Mouse (Mus musculus) thymus, adult 2 months (tissue): ENCODE results near the gene Dmrta2. TPM values are rescaled to one million over a fixed set of nuclear protein-coding genes. Genes with fewer than 3 reads are reported as not detected.

ENCODE experiments used
- DNase-seq: peaks from one replicate; pipeline ENCODE4 v3.0.0; 2021
- H3K27ac ChIP-seq: fragments of 200-500 bp; 2 replicates; pipeline ENCODE4 v1.5.1; 2012; ENCODE audit warnings: low read length, control low read depth; ENCODE audit not compliant: control insufficient read depth, insufficient read depth
- H3K27me3 ChIP-seq: fragments of 200-500 bp; 2 replicates; pipeline ENCODE4 v1.6.1; 2012; ENCODE audit warnings: mild to moderate bottlenecking, low read length, moderate library complexity, mixed read lengths; ENCODE audit not compliant: control insufficient read depth, insufficient read depth
- H3K36me3 ChIP-seq: fragments of 200-500 bp; 2 replicates; pipeline ENCODE4 v1.6.1; 2012; ENCODE audit warnings: mild to moderate bottlenecking, low read length, moderate library complexity; ENCODE audit not compliant: control insufficient read depth, insufficient read depth
- H3K4me1 ChIP-seq: fragments of 200-500 bp; replicated peaks from 2 replicates; pipeline ENCODE4 v1.6.1; 2012; ENCODE audit warnings: low read length; ENCODE audit not compliant: control insufficient read depth, insufficient read depth
- H3K4me3 ChIP-seq: fragments of 200-500 bp; 2 replicates; pipeline ENCODE4 v1.5.1; 2012; ENCODE audit warnings: mild to moderate bottlenecking, low read length, control low read depth, moderate library complexity; ENCODE audit not compliant: control insufficient read depth, insufficient read depth
- CTCF ChIP-seq: fragments of 200-500 bp; IDR thresholded peaks from 2 replicates; pipeline ENCODE4 v1.5.1; 2012; ENCODE audit warnings: mild to moderate bottlenecking, control low read depth, low read length, moderate library complexity, borderline replicate concordance; ENCODE audit not compliant: control insufficient read depth, poor library complexity, insufficient read depth; ENCODE audit errors: extremely low read depth
- POLR2A ChIP-seq: fragments of 200-500 bp; IDR thresholded peaks from 2 replicates; pipeline ENCODE4 v1.6.1; 2012; ENCODE audit warnings: mild to moderate bottlenecking, low read length, control low read depth, moderate library complexity; ENCODE audit not compliant: control insufficient read depth, poor library complexity, insufficient read depth; ENCODE audit errors: extremely low read depth
- whole genome bisulfite sequencing: fragments of 180-500 bp; shearing (Covaris S2); methylation state at CpG from one replicate; pipeline ENCODE4 v1.1.7; 2018; 5-methylcytosine and 5-hydroxymethylcytosine counted together
- polyA plus RNA-seq: library from polyadenylated mRNA; depleted of rRNA; stranded (reverse); fragments of >200 nt; gene quantifications from 2 replicates; pipeline ENCODE4 v1.2.3, GENCODE M21; 2012

Dmrta2 gene
- polyA plus RNA-seq, 1 experiment = 0.67 TPM

- TF ChIP-seq CTCF (no peak), POLR2A (no peak)
- Histone ChIP-seq H3K27me3 (peaks cover 41% of the 10 kb centered on the region), H3K4me3 (no peak overlapping the region), H3K27ac (no peak overlapping the region), H3K36me3 (no peaks in the 10 kb centered on the region), H3K4me1 (peaks cover 2% of the 10 kb centered on the region; the same call in 1 of the 2 replicates)
- no peak for DNase-seq
- 1% methylated on average over 49 of the region's 49 CpGs for WGBS
Observed at GRCm38 (mm10) chr4:109983281-109984001, 5.6 kb downstream of the Dmrta2 start.

DNA sequence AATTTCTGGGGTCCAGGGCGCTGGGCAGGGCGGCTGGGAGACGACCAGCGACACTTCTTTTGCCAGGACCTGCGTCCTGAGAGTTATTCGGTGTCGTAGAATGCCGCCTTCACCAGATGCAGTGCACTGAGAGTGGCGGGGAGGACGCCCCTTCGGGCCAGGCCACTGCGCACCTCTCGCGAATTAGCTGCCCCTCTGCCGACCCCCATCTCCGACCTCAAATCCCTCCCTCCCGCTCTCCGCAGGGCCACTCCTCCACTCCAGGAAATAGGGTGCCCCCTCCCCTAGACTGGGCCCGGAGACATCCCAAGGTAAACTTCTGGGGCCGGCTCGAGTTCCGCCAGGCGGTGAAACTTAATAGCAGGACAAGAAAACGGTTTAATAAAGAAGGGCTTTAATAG is 6.2 kb downstream of the Dmrta2 start:
- Histone ChIP-seq H3K4me1 (peaks cover 2% of the 10 kb centered on the region; the same call in 1 of the 2 replicates), H3K27ac (no peak overlapping the region), H3K4me3 (no peak overlapping the region), H3K27me3 (peaks cover 42% of the 10 kb centered on the region), H3K36me3 (no peaks in the 10 kb centered on the region)
- WGBS = 8% methylated on average over 24 of the region's 24 CpGs
- TF ChIP-seq POLR2A = no peak
- TF ChIP-seq CTCF = no peak
- no peak for DNase-seq

DNA sequence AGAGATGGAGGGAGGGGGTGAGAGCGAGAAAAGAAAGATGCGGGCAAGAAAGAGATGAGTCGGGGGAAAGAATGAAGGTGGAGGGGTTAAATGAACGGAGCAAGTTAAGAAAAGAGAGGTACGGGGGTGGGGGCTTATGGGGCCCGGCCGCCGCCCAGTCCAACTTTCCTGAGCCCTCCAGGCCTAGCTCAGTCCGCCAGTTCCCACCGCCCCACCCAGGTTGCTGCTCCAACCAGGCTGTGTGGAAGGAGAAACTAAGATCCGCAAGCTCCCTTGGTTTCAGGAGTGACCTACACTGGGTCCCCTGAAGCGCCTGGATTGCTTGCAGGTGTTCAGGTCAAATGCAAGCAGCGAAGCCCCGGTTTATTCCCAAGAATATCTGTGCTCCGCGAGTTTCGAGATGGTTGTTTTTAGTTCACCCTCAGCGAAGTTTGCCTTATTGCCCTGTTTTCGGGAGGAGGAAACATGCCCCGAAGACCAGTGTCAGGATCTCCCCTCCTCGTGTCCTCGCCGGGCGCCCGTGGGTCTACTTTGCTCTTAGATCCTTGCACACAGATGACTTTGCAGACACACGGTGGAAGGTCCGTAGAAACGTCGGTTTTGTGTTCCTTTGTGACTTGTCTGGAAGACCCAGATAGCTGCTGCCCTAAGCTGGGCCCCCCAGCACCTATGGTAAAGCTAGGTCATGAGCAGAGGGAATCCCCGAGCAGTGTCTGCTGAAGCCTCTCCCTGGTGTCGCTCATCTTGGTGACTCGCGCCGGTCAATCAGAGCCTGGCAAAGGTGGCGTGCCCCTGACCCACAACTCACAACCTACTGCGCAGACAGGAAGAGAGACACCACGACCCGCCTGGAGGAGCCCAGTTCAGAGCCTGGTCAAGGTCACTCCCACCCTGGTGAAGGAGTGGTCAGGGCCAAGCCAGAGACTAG is 6.9 kb downstream of the Dmrta2 start:
- Histone ChIP-seq H3K27me3 (peaks cover 42% of the 10 kb centered on the region), H3K36me3 (no peaks in the 10 kb centered on the region), H3K27ac (no peak overlapping the region), H3K4me1 (peaks cover 2% of the 10 kb centered on the region; the same call in 1 of the 2 replicates), H3K4me3 (no peak overlapping the region)
- TF ChIP-seq POLR2A = no peak
- TF ChIP-seq CTCF = no peak
- 10% methylated on average over 38 of the region's 38 CpGs for WGBS
- DNase-seq = no peak

GRCm38 (mm10) chr4:109985424-109986172 is 7.7 kb downstream of the Dmrta2 start:
- 18% methylated on average over 16 of the region's 16 CpGs for WGBS
- peaks cover 35% of the 10 kb centered on the region for H3K27me3 ChIP-seq
- TF ChIP-seq CTCF (no peak), POLR2A (no peak)

GRCm38 (mm10) chr4:109986301-109986700 is 8.4 kb downstream of the Dmrta2 start:
- Histone ChIP-seq H3K4me3 (no peak overlapping the region), H3K27ac (no peak overlapping the region), H3K27me3 (peaks cover 29% of the 10 kb centered on the region), H3K36me3 (no peaks in the 10 kb centered on the region), H3K4me1 (0 out of 2 replicates have a peak, but pooled peaks cover 2% of the 10 kb centered on the region)
- WGBS = 11% methylated on average over 9 of the region's 9 CpGs
- no peak for DNase-seq
- TF ChIP-seq POLR2A (no peak), CTCF (no peak)

More at GRCm38 (mm10) chr4:109985424-109986172, 7.7 kb downstream of the Dmrta2 start:
- no peak overlapping the region for H3K4me3 ChIP-seq
- H3K27ac ChIP-seq = no peak overlapping the region
- no peak for DNase-seq
- no peaks in the 10 kb centered on the region for H3K36me3 ChIP-seq
- H3K4me1 ChIP-seq = 0 out of 2 replicates have a peak, but pooled peaks cover 2% of the 10 kb centered on the region
